33 mouse cellular contexts compared by ENCODE assay signal in genomic region chr6:30605111-30605510, GRCm38 (mm10). TPM values are rescaled to one million over a fixed set of nuclear protein-coding genes. Genes with fewer than 3 reads are reported as not detected.
DNase-seq lines count a peak whose midpoint lies in the region; ATAC-seq and TF ChIP-seq lines count a peak whose summit lies in the region.
"Had no signal": no experiment of that assay in that cellular context is flagged by ENCODE, and none has a peak within 500 bp of the region (broad histone marks: within the 10 kb centered on the region; RNA-seq: fewer than 3 reads in every experiment).

No protein-coding gene starts in this region.

- no peak for TF ChIP-seq CTCF in hindbrain, postnatal 0 days (IDR thresholded peaks at IDR 0.05; ENCODE audit: low read depth)

- no peak overlapping the region for H3K4me2 ChIP-seq in hindbrain, postnatal 0 days (ENCODE audit: low read depth, low read length)
- H3K4me2 ChIP-seq in embryonic facial prominence, embryonic 12.5 days (replicated peaks), result no peak overlapping the region
- H3K4me2 ChIP-seq in limb, embryonic 13.5 days (replicated peaks), result no peak overlapping the region
- H3K4me2 ChIP-seq: hindbrain, embryonic 12.5 days; liver, embryonic 12.5 days; midbrain, embryonic 15.5 days; stomach, embryonic 15.5 days had no signal

- DNase-seq in hindbrain, embryonic 10.5 days (ENCODE audit: low spot score), result no peak
- no peak for DNase-seq in hindbrain, postnatal 0 days (ENCODE audit: low spot score)
- no peak for DNase-seq in embryonic facial prominence, embryonic 10.5 days (ENCODE audit: low spot score)
- no peak for DNase-seq in Muller cell, postnatal 12 days (ENCODE audit: inconsistent ontology term)
- DNase-seq: adrenal gland, adult 8-10 months; cerebellum, adult 8-10 months; cerebellum, postnatal 36 days; gastrocnemius, adult 2 months; gastrocnemius, postnatal 36 days; heart, adult 2 months; kidney, adult 11 months; kidney, postnatal 36 days; layer of hippocampus, postnatal 36 days; left cerebral cortex, postnatal 4 days; liver, postnatal 0 days; lung, postnatal 4 days; right cerebral cortex, postnatal 25 days had no signal

- peak overlapping the region; percentile 69 for H3K27ac ChIP-seq in hindbrain, embryonic 10.5 days
- H3K27ac ChIP-seq in hindbrain, postnatal 0 days, result no peak overlapping the region
- H3K27ac ChIP-seq in embryonic facial prominence, embryonic 10.5 days (replicated peaks), result peak overlapping the region; percentile 76
- 0 out of 2 replicates have a peak overlapping the region, but pooled peaks have one; percentile 46 for H3K27ac ChIP-seq in embryonic facial prominence, embryonic 12.5 days
- peak overlapping the region; percentile 44; the same call in 1 of the 2 replicates for H3K27ac ChIP-seq in limb, embryonic 13.5 days
- H3K27ac ChIP-seq: gastrocnemius, adult 2 months; heart, adult 2 months; hindbrain, embryonic 12.5 days; liver, embryonic 12.5 days; midbrain, embryonic 15.5 days; stomach, embryonic 15.5 days had no signal

- no peak overlapping the region for H3K4me3 ChIP-seq in hindbrain, embryonic 10.5 days
- no peak overlapping the region for H3K4me3 ChIP-seq in hindbrain, postnatal 0 days (ENCODE audit: low read length)
- no peak overlapping the region for H3K4me3 ChIP-seq in embryonic facial prominence, embryonic 10.5 days
- no peak overlapping the region for H3K4me3 ChIP-seq in embryonic facial prominence, embryonic 12.5 days
- no peak overlapping the region for H3K4me3 ChIP-seq in limb, embryonic 13.5 days
- H3K4me3 ChIP-seq: gastrocnemius, adult 2 months; heart, adult 2 months; hindbrain, embryonic 12.5 days; liver, embryonic 12.5 days; megakaryocyte, embryonic 14.5 days; midbrain, embryonic 15.5 days; stomach, embryonic 15.5 days had no signal

- no peaks in the 10 kb centered on the region for H3K27me3 ChIP-seq in hindbrain, embryonic 10.5 days (ENCODE audit: insufficient read depth, poor library complexity, severe bottlenecking)
- no peaks in the 10 kb centered on the region for H3K27me3 ChIP-seq in hindbrain, postnatal 0 days (ENCODE audit: insufficient read depth, low read length)
- H3K27me3 ChIP-seq in embryonic facial prominence, embryonic 10.5 days (replicated peaks; ENCODE audit: low read depth, poor library complexity, severe bottlenecking), result no peaks in the 10 kb centered on the region
- H3K27me3 ChIP-seq in embryonic facial prominence, embryonic 12.5 days, result no peaks in the 10 kb centered on the region
- H3K27me3 ChIP-seq in limb, embryonic 13.5 days, result no peaks in the 10 kb centered on the region
- H3K27me3 ChIP-seq: CH12.LX; hindbrain, embryonic 12.5 days; liver, embryonic 12.5 days; midbrain, embryonic 15.5 days; stomach, embryonic 15.5 days had no signal

- 89% methylated on average over 4 of the region's 4 CpGs for WGBS in hindbrain, embryonic 10.5 days
- 92% methylated on average over 4 of the region's 4 CpGs for WGBS in hindbrain, postnatal 0 days
- 91% methylated on average over 4 of the region's 4 CpGs for WGBS in embryonic facial prominence, embryonic 10.5 days
- WGBS in embryonic facial prominence, embryonic 12.5 days, result 86% methylated on average over 4 of the region's 4 CpGs
- 81% methylated on average over 4 of the region's 4 CpGs for WGBS in limb, embryonic 13.5 days

- no peaks in the 10 kb centered on the region for H3K36me3 ChIP-seq in hindbrain, embryonic 10.5 days
- H3K36me3 ChIP-seq in hindbrain, postnatal 0 days (ENCODE audit: insufficient read depth, low read length), result no peaks in the 10 kb centered on the region
- H3K36me3 ChIP-seq in embryonic facial prominence, embryonic 10.5 days (replicated peaks), result no peaks in the 10 kb centered on the region
- H3K36me3 ChIP-seq in embryonic facial prominence, embryonic 12.5 days, result no peaks in the 10 kb centered on the region
- H3K36me3 ChIP-seq in limb, embryonic 13.5 days, result no peaks in the 10 kb centered on the region
- H3K36me3 ChIP-seq: hindbrain, embryonic 12.5 days; liver, embryonic 12.5 days; midbrain, embryonic 15.5 days; stomach, embryonic 15.5 days had no signal

- H3K9ac ChIP-seq in hindbrain, postnatal 0 days (replicated peaks; ENCODE audit: low read length), result no peak overlapping the region
- no peak overlapping the region for H3K9ac ChIP-seq in embryonic facial prominence, embryonic 12.5 days
- no peak overlapping the region for H3K9ac ChIP-seq in limb, embryonic 13.5 days
- H3K9ac ChIP-seq: hindbrain, embryonic 12.5 days; liver, embryonic 12.5 days; liver, postnatal 0 days; midbrain, embryonic 15.5 days; stomach, embryonic 15.5 days had no signal

- H3K9me3 ChIP-seq in hindbrain, embryonic 10.5 days, result no peaks in the 10 kb centered on the region
- no peaks in the 10 kb centered on the region for H3K9me3 ChIP-seq in hindbrain, postnatal 0 days (ENCODE audit: low read length)
- no peaks in the 10 kb centered on the region for H3K9me3 ChIP-seq in embryonic facial prominence, embryonic 10.5 days
- no peaks in the 10 kb centered on the region for H3K9me3 ChIP-seq in embryonic facial prominence, embryonic 12.5 days
- H3K9me3 ChIP-seq in limb, embryonic 13.5 days, result no peaks in the 10 kb centered on the region
- H3K9me3 ChIP-seq: hindbrain, embryonic 12.5 days; liver, embryonic 12.5 days; megakaryocyte, embryonic 14.5 days; midbrain, embryonic 15.5 days; stomach, embryonic 15.5 days had no signal

- ATAC-seq in hindbrain, postnatal 0 days, result no peak
- ATAC-seq in embryonic facial prominence, embryonic 12.5 days (ENCODE audit: insufficient number of reproducible peaks, insufficient read depth, low FRiP score, low TSS enrichment), result no peak
- ATAC-seq in limb, embryonic 13.5 days (ENCODE audit: low FRiP score, low read depth), result no peak
- ATAC-seq: forebrain, embryonic 16.5 days; liver, embryonic 12.5 days; liver, postnatal 0 days; lung, postnatal 0 days; midbrain, embryonic 15.5 days had no signal

- peaks cover 23% of the 10 kb centered on the region for H3K4me1 ChIP-seq in hindbrain, embryonic 10.5 days (replicated peaks)
- H3K4me1 ChIP-seq in hindbrain, postnatal 0 days (ENCODE audit: insufficient read depth, low read length), result no peaks in the 10 kb centered on the region
- H3K4me1 ChIP-seq in embryonic facial prominence, embryonic 10.5 days, result peaks cover 30% of the 10 kb centered on the region
- H3K4me1 ChIP-seq in embryonic facial prominence, embryonic 12.5 days, result peaks cover 7% of the 10 kb centered on the region; the same call in 1 of the 2 replicates
- peaks cover 31% of the 10 kb centered on the region for H3K4me1 ChIP-seq in limb, embryonic 13.5 days
- H3K4me1 ChIP-seq: megakaryocyte, embryonic 14.5 days; midbrain, embryonic 15.5 days; stomach, embryonic 15.5 days had no signal

RNA-seq across cellular contexts. Expression of gene Cpa5, which starts 5.7 kb away (rescaled TPM):
- 0.08 and 0.44 TPM in 2 replicates for polyA plus RNA-seq in hindbrain, embryonic 10.5 days (2016; fragmentation: Nextera tagmentation; extraction: Ambion mirVana)
- total RNA-seq in hindbrain, postnatal 0 days (2014; rRNA removed), result not detected in 2 replicates
- 0.14 TPM in 1 of 2 replicates, not detected in the other for polyA plus RNA-seq in hindbrain, postnatal 0 days (2015; fragmentation: Nextera tagmentation; extraction: Ambion mirVana)
- 0.36 and 0.41 TPM in 2 replicates for polyA plus RNA-seq in embryonic facial prominence, embryonic 10.5 days (2016; fragmentation: Nextera tagmentation; extraction: Ambion mirVana)
- polyA plus RNA-seq in embryonic facial prominence, embryonic 12.5 days (2016; fragmentation: Nextera tagmentation; extraction: Ambion mirVana), result 0.22 and 0.33 TPM in 2 replicates
- 0.33 and 0.79 TPM in 2 replicates for polyA plus RNA-seq in limb, embryonic 13.5 days (2015; fragmentation: Nextera tagmentation; extraction: Ambion mirVana)
- total RNA-seq: adrenal gland, adult 8-10 months; adrenal gland, postnatal 4 days; CH12.LX; ES-E14; gastrocnemius, adult 2 months; gastrocnemius, postnatal 36 days; heart, adult 2 months; heart, postnatal 25 days; layer of hippocampus, postnatal 36 days; left cerebral cortex, postnatal 4 days; neutrophil, adult 5-6 weeks had no signal
- polyA plus RNA-seq: C2C12; forebrain, embryonic 16.5 days; heart, adult 2 months; hindbrain, embryonic 12.5 days; liver, embryonic 12.5 days; liver, postnatal 0 days; lung, postnatal 0 days; midbrain, embryonic 15.5 days; neural tube, embryonic 11.5 days had no signal

RNA-seq across cellular contexts. Expression of gene Cpa1, which starts 33.9 kb away (rescaled TPM):
- 0.14 and 0.16 TPM in 2 replicates for polyA plus RNA-seq in hindbrain, embryonic 10.5 days (2016; fragmentation: Nextera tagmentation; extraction: Ambion mirVana)
- total RNA-seq in hindbrain, postnatal 0 days (2014; rRNA removed), result 0.68 and 0.84 TPM in 2 replicates
- 0.40 and 0.68 TPM in 2 replicates for polyA plus RNA-seq in hindbrain, postnatal 0 days (2015; fragmentation: Nextera tagmentation; extraction: Ambion mirVana)
- polyA plus RNA-seq in embryonic facial prominence, embryonic 10.5 days (2016; fragmentation: Nextera tagmentation; extraction: Ambion mirVana), result 0.26 and 0.34 TPM in 2 replicates
- 0.22 and 0.29 TPM in 2 replicates for polyA plus RNA-seq in embryonic facial prominence, embryonic 12.5 days (2016; fragmentation: Nextera tagmentation; extraction: Ambion mirVana)
- 0.88 and 1.0 TPM in 2 replicates for polyA plus RNA-seq in limb, embryonic 13.5 days (2015; fragmentation: Nextera tagmentation; extraction: Ambion mirVana)
- total RNA-seq: adrenal gland, adult 8-10 months; CH12.LX; ES-E14; gastrocnemius, adult 2 months; gastrocnemius, postnatal 36 days; layer of hippocampus, postnatal 36 days; left cerebral cortex, postnatal 4 days; neutrophil, adult 5-6 weeks had no signal
- polyA plus RNA-seq: C2C12; neural tube, embryonic 11.5 days had no signal

RNA-seq across cellular contexts. Expression of gene Cpa4, which starts 36.9 kb away (rescaled TPM):
- 1.4 and 2.5 TPM in 2 replicates for polyA plus RNA-seq in hindbrain, embryonic 10.5 days (2016; fragmentation: Nextera tagmentation; extraction: Ambion mirVana)
- total RNA-seq in hindbrain, postnatal 0 days (2014; rRNA removed), result 0.11 and 0.16 TPM in 2 replicates
- polyA plus RNA-seq in hindbrain, postnatal 0 days (2015; fragmentation: Nextera tagmentation; extraction: Ambion mirVana), result 0.45 and 0.53 TPM in 2 replicates
- polyA plus RNA-seq in embryonic facial prominence, embryonic 10.5 days (2016; fragmentation: Nextera tagmentation; extraction: Ambion mirVana), result 0.85 and 1.1 TPM in 2 replicates
- polyA plus RNA-seq in embryonic facial prominence, embryonic 12.5 days (2016; fragmentation: Nextera tagmentation; extraction: Ambion mirVana), result 0.79 and 1.3 TPM in 2 replicates
- 2.3 and 2.7 TPM in 2 replicates for polyA plus RNA-seq in limb, embryonic 13.5 days (2015; fragmentation: Nextera tagmentation; extraction: Ambion mirVana)
- total RNA-seq: CH12.LX; ES-E14; gastrocnemius, adult 2 months; gastrocnemius, postnatal 36 days; heart, adult 2 months; heart, postnatal 25 days; layer of hippocampus, postnatal 36 days; neutrophil, adult 5-6 weeks had no signal
- polyA plus RNA-seq: C2C12; heart, adult 2 months; liver, postnatal 0 days had no signal
